14 mouse cellular contexts compared by ENCODE assay signal in the genomic region with DNA sequence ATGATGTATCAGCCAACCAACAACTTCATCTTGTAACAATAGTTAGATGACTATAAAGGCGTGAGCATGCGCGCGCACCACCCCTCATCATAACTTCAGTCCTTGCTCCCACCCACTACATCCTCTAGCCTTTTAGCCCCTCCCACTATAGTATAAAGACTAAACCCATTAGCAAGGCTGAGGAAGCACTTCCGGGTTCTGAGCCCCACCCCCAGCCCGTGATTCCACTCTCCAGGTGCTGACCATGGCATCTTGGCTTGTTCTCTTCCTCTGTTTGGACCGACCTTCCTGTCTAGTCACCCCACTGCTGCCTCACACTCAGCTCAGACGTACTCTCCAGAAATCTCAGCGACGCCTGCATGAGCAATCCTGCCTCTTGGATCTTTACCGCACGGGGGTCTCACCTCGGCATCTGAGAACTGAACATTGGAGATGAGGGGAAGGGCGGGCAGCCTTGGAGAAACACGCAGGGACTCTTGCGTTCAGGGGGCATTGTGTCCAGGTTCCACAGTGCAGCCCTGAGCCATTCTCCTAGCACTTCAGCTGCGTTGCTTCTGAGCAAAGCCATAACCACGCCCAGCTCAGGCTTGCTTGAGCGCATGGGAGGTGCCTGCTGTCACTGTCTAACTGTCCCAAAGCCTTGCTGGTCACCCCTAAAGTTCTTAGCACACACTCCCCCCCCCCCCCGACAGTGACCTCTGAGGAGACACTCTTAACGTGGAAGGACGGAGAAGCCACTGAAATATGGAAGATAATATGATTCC.
DNase-seq lines count a peak whose midpoint lies in the region; ATAC-seq and TF ChIP-seq lines count a peak whose summit lies in the region.
"Had no signal": no experiment of that assay in that cellular context is flagged by ENCODE, and none has a peak within 500 bp of the region (broad histone marks: within the 10 kb centered on the region; RNA-seq: fewer than 3 reads in every experiment).

No protein-coding gene starts in this region.

- no peak for TF ChIP-seq EP300 in liver, postnatal 0 days (IDR thresholded peaks at IDR 0.05; ENCODE audit: low read depth)

- no peaks in the 10 kb centered on the region for H3K36me3 ChIP-seq in heart, embryonic 13.5 days
- H3K36me3 ChIP-seq in lung, embryonic 16.5 days (ENCODE audit: control insufficient read depth, insufficient read depth, low read length): no peaks in the 10 kb centered on the region
- H3K36me3 ChIP-seq in embryonic facial prominence, embryonic 13.5 days: no peaks in the 10 kb centered on the region
- H3K36me3 ChIP-seq in liver, postnatal 0 days (replicated peaks; ENCODE audit: insufficient read depth, low read length): no peaks in the 10 kb centered on the region
- H3K36me3 ChIP-seq: liver, embryonic 15.5 days had no signal

- H3K4me3 ChIP-seq in heart, embryonic 13.5 days: peak overlapping the region; percentile 36
- peak overlapping the region; percentile 15; the same call in 1 of the 2 replicates for H3K4me3 ChIP-seq in lung, embryonic 16.5 days (ENCODE audit: low read length)
- H3K4me3 ChIP-seq in embryonic facial prominence, embryonic 13.5 days: no peak overlapping the region
- no peak overlapping the region for H3K4me3 ChIP-seq in liver, postnatal 0 days (ENCODE audit: low read depth, low read length)
- H3K4me3 ChIP-seq: liver, embryonic 15.5 days had no signal

- TF ChIP-seq CTCF in liver, postnatal 0 days (IDR thresholded peaks at IDR 0.05; ENCODE audit: low read depth): no peak

- no peaks in the 10 kb centered on the region for H3K9me3 ChIP-seq in heart, embryonic 13.5 days
- no peaks in the 10 kb centered on the region for H3K9me3 ChIP-seq in lung, embryonic 16.5 days (ENCODE audit: control insufficient read depth, low read length)
- peaks cover 6% of the 10 kb centered on the region; the same call in 1 of the 2 replicates for H3K9me3 ChIP-seq in embryonic facial prominence, embryonic 13.5 days
- peaks cover 5% of the 10 kb centered on the region; the same call in 1 of the 2 replicates for H3K9me3 ChIP-seq in liver, postnatal 0 days (ENCODE audit: low read length)
- H3K9me3 ChIP-seq: liver, embryonic 15.5 days had no signal

- peak overlapping the region; percentile 58 for H3K4me2 ChIP-seq in heart, embryonic 13.5 days
- H3K4me2 ChIP-seq in lung, embryonic 16.5 days (ENCODE audit: low read depth, low read length): peak overlapping the region; percentile 37
- H3K4me2 ChIP-seq in embryonic facial prominence, embryonic 13.5 days: peak overlapping the region; percentile 26; the same call in 1 of the 2 replicates
- no peak overlapping the region for H3K4me2 ChIP-seq in liver, postnatal 0 days (ENCODE audit: low read depth, low read length)
- H3K4me2 ChIP-seq: liver, embryonic 15.5 days had no signal

- ATAC-seq in heart, embryonic 13.5 days (ENCODE audit: extremely low read depth, insufficient number of reproducible peaks, low FRiP score, low TSS enrichment): no peak
- ATAC-seq in lung, embryonic 16.5 days (ENCODE audit: low read depth): no peak
- ATAC-seq in embryonic facial prominence, embryonic 13.5 days (ENCODE audit: insufficient number of reproducible peaks, insufficient read depth, low FRiP score, low TSS enrichment, low read depth): no peak
- ATAC-seq in liver, postnatal 0 days: no peak
- ATAC-seq: forebrain, embryonic 14.5 days had no signal

- H3K27me3 ChIP-seq in heart, embryonic 13.5 days (replicated peaks): no peaks in the 10 kb centered on the region
- H3K27me3 ChIP-seq in lung, embryonic 16.5 days (ENCODE audit: control insufficient read depth, insufficient read depth, low read depth, low read length): no peaks in the 10 kb centered on the region
- no peaks in the 10 kb centered on the region for H3K27me3 ChIP-seq in embryonic facial prominence, embryonic 13.5 days
- H3K27me3 ChIP-seq in liver, postnatal 0 days (ENCODE audit: insufficient read depth, low read length): no peaks in the 10 kb centered on the region
- H3K27me3 ChIP-seq: liver, embryonic 15.5 days had no signal

- 59% methylated on average over 22 of the region's 22 CpGs for WGBS in heart, embryonic 13.5 days
- WGBS in lung, embryonic 16.5 days: 64% methylated on average over 22 of the region's 22 CpGs
- 78% methylated on average over 22 of the region's 22 CpGs for WGBS in embryonic facial prominence, embryonic 13.5 days
- 70% methylated on average over 22 of the region's 22 CpGs for WGBS in liver, postnatal 0 days (ENCODE audit: insufficient replicate concordance)

- no peaks in the 10 kb centered on the region for H3K4me1 ChIP-seq in heart, embryonic 13.5 days
- H3K4me1 ChIP-seq in lung, embryonic 16.5 days (replicated peaks; ENCODE audit: control insufficient read depth, insufficient read depth, low read length): no peaks in the 10 kb centered on the region
- no peaks in the 10 kb centered on the region for H3K4me1 ChIP-seq in embryonic facial prominence, embryonic 13.5 days
- H3K4me1 ChIP-seq in liver, postnatal 0 days (ENCODE audit: insufficient read depth): no peaks in the 10 kb centered on the region
- H3K4me1 ChIP-seq: liver, embryonic 15.5 days had no signal

- H3K9ac ChIP-seq in heart, embryonic 13.5 days: peak overlapping the region; percentile 50; the same call in 1 of the 2 replicates
- no peak overlapping the region for H3K9ac ChIP-seq in lung, embryonic 16.5 days (ENCODE audit: low read length)
- no peak overlapping the region for H3K9ac ChIP-seq in embryonic facial prominence, embryonic 13.5 days
- no peak overlapping the region for H3K9ac ChIP-seq in liver, postnatal 0 days (replicated peaks)
- H3K9ac ChIP-seq: liver, embryonic 15.5 days had no signal

- DNase-seq in heart, postnatal 4 days: no peak
- DNase-seq in lung, postnatal 25 days (ENCODE audit: low spot score): no peak
- DNase-seq in liver, postnatal 0 days: peak; percentile 10
- no peak for DNase-seq in layer of hippocampus, postnatal 36 days
- no peak for DNase-seq in gastrocnemius, postnatal 25 days
- DNase-seq: cerebellum, adult 18-20 months; embryo, embryonic 11 days; kidney, postnatal 10 days; thymus, postnatal 14 days had no signal

- H3K27ac ChIP-seq in heart, embryonic 13.5 days (replicated peaks): no peak overlapping the region
- no peak overlapping the region for H3K27ac ChIP-seq in lung, embryonic 16.5 days (ENCODE audit: low read length)
- H3K27ac ChIP-seq in embryonic facial prominence, embryonic 13.5 days: no peak overlapping the region
- no peak overlapping the region for H3K27ac ChIP-seq in liver, postnatal 0 days (ENCODE audit: low read depth)
- H3K27ac ChIP-seq: liver, embryonic 15.5 days had no signal

Comparison
In these comparisons a context has a peak if more than half of its experiments do, and no peak if none do; other contexts are left out.
1. H3K4me3 ChIP-seq: peak in heart, embryonic 13.5 days (single experiment) and lung, embryonic 16.5 days (single experiment); none in embryonic facial prominence, embryonic 13.5 days (single experiment) and liver, postnatal 0 days (single experiment).